Mouse (Mus musculus) embryo, embryonic 10.5 days (tissue): Measurements from ENCODE around the gene Olfr1018.
A peak's percentile ranks its signal among the peaks of the same experiment; 100 is the strongest.

ENCODE experiments used
- DNase-seq: peaks from one replicate; pipeline ENCODE4 v3.0.0-alpha.2; 2015; ENCODE audit warnings: low spot score

Gene Olfr1018

GRCm38 (mm10) chr2:85818179-85818578 lies at the start of gene Olfr1018:
TSS of gene Olfr1018 (plus strand) at chr2:85818479.
- DNase-seq: no peak

DNA sequence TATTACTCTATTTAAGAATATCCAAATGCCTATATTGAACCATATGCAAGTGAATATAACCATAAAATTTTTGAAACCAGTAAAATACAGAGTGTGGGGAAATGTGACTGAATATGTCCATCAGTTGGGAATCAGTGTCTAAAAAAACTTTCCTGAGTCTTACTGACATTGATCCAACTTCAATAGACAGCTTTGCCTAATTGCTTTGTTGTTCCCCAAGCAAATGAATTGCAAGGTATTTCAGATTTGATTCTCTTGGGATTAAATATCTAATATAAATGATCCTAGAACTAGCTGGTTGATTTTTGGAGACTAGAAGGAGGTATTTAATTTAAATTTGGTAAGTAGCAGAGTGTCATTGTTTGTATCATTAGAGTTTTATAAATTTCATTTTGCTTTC lies 45.9 kb upstream of the Olfr1018 start, which contains the start of gene Olfr1014:
Olfr1014 (plus strand) TSS at position 301 of the 400 bp plus-strand sequence.
- DNase-seq: no peak

- DNase-seq: no peak
These were observed 36.6 kb upstream of the Olfr1018 start, which contains the start of gene Olfr1015 for GRCm38 (mm10) chr2:85781717-85782116. TSS of gene Olfr1015 (plus strand) at chr2:85782017.

GRCm38 (mm10) chr2:85792331-85792730 lies 25.9 kb upstream of the Olfr1018 start:
- DNase-seq: no peak

DNA sequence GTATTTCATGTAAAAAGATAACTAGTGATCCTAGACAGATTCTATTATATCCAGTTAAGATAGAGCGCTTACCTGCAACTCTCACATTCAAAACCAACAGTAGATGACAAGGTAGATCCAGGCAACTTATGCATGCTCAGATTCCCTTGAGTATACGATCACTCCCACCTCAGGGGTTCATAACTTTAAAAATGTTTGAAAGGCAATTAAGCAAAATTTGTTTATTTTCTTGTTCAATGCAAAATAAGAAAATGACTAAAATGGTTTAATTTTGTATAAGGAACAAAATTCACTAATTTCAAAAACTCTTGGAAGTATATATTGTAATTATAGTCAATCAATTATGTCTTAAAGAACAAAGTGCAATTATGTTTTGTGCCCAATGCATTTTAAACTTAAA lies 15.8 kb upstream of the Olfr1018 start, which contains the start of gene Olfr1016:
Olfr1016 (minus strand) TSS at position 101 of the 400 bp plus-strand sequence.
- DNase-seq: no peak

GRCm38 (mm10) chr2:85804501-85804900 lies 13.8 kb upstream of the Olfr1018 start:
- peak; percentile 27 for DNase-seq

- no peak for DNase-seq
These were observed 27.1 kb downstream of the Olfr1018 start, which contains the start of gene Olfr1019 for GRCm38 (mm10) chr2:85845383-85845782. TSS of gene Olfr1019 (minus strand) at chr2:85845483.

- DNase-seq: no peak
These were observed 28.5 kb downstream of the Olfr1018 start, which contains the start of gene Olfr1020 for GRCm38 (mm10) chr2:85846730-85847129. TSS of gene Olfr1020 (plus strand) at chr2:85847030.

DNA sequence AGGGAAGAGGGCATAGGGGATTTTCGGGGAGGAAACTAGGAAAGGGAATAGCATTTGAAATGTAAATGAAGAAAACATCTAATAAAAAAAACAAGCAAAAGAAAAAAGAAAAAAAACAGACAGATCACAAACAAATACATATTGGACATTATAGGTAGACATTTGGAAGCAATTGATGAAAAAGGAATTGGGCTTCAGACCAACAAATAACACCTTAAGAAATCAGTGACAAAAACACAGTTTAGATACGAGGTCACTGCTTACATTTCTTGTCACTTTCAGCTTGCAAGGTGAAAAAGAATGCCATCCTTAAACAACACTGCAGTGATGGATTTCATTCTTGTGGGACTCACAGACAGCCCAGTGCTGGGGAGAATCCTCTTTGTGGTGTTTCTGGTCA lies 50.0 kb downstream of the Olfr1018 start, which contains the start of gene Olfr1022:
Olfr1022 (plus strand) TSS at position 301 of the 400 bp plus-strand sequence.
- no peak for DNase-seq
